Mouse (Mus musculus) CH12.LX (cell line): ENCODE results near the gene Kcnh5.

ENCODE experiments used
- BHLHE40 ChIP-seq: IDR thresholded peaks from 2 replicates; pipeline ENCODE4 v1.6.1; 2011; ENCODE audit warnings: mild to moderate bottlenecking, low read depth, low read length, improper control_type of control experiment
- CTCF ChIP-seq, 2 experiments: IDR thresholded peaks in 1 of 2; conservative IDR thresholded peaks in 1 of 2; 2 replicates each; pipeline ENCODE4 v1.5.1; 2011 to 2012; ENCODE audit warnings: low read depth in 2 of 2, low read length in 2 of 2, improper control_type of control experiment in 1 of 2, inconsistent platforms in 1 of 2, mild to moderate bottlenecking in 1 of 2, moderate library complexity in 1 of 2
- EP300 ChIP-seq: IDR thresholded peaks from 2 replicates; pipeline ENCODE4 v1.6.1; 2011; ENCODE audit warnings: low read length, improper control_type of control experiment
- MEF2A ChIP-seq: IDR thresholded peaks from 2 replicates; pipeline ENCODE4 v1.6.1; 2014; ENCODE audit warnings: low read depth, mild to moderate bottlenecking, inconsistent platforms, low read length, improper control_type of control experiment, borderline replicate concordance
- NELFE ChIP-seq: IDR thresholded peaks from 2 replicates; pipeline ENCODE4 v1.6.1; 2011; ENCODE audit warnings: low read depth, low read length, improper control_type of control experiment
- RCOR1 ChIP-seq: conservative IDR thresholded peaks from 2 replicates; pipeline ENCODE4 v1.6.1; 2012; ENCODE audit warnings: low read depth, mild to moderate bottlenecking, inconsistent platforms, low read length, improper control_type of control experiment
- USF1 ChIP-seq: IDR thresholded peaks from 2 replicates; pipeline ENCODE4 v1.6.1; 2014; ENCODE audit warnings: low read depth, mild to moderate bottlenecking, inconsistent platforms, low read length, improper control_type of control experiment
- ZKSCAN1 ChIP-seq: IDR thresholded peaks from 2 replicates; pipeline ENCODE4 v1.6.1; 2012; ENCODE audit warnings: low read depth, inconsistent platforms, low read length, improper control_type of control experiment, borderline replicate concordance

DNA sequence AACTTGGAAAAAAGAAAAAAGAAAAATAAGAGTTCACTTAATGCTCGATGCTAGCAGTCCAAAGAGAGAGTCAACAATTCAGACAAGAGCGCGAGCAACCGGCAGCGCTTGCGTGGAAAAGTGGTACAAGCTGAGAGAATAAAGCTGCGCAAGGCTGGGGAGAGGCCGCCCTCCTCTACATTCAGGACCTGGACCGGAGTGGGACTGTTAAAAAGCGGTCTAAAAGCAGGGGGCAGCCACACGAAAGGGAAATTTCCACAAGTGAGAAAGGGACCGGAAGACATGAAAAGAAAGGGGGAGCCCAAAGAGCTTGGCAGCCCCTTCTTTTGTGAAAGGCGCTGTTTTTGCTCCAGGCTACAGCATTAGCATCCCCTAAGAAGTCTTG lies 506 bp upstream of the Kcnh5 start:
- TF ChIP-seq MEF2A = no peak
- no peak for TF ChIP-seq BHLHE40
- no peak for TF ChIP-seq EP300
- TF ChIP-seq RCOR1 = no peak
- TF ChIP-seq CTCF (conservative IDR thresholded peaks at IDR 0.05 in 1 of 2, IDR thresholded peaks at IDR 0.05 in 1 of 2; ENCODE audit: low read depth in 2 of 2, low read length in 2 of 2) = no peak
- no peak for TF ChIP-seq USF1
- TF ChIP-seq ZKSCAN1 = no peak
- TF ChIP-seq NELFE = no peak
